Mouse (Mus musculus): Measurements from ENCODE around the gene Wee2.

Gene Wee2

GRCm38 (mm10) chr6:40436047-40436483, 2.8 kb upstream of the Wee2 start, which contains the start of gene E330009J07Rik:
E330009J07Rik (minus strand) TSS chr6:40436135.
- peak; percentile 98 for DNase-seq

DNA sequence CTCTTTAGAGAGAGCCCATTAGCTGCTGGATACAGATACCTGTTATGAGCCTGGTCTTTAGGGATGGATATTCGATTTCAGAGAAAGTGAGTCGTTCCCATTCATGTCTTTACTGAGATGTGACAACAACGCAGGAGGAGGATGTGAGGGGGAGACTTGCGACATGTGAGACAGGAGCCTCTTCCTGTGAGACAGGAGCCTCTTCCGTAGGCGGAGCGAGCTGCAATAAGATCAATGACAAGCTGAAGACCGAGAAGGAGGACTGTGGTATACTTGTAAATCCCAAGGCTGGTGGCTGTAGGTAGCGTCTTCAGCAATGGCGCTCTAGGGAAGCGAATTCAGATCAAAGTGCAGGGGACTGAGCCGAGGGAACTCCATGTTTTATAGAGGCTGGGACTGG, 843 bp downstream of the Wee2 start:
- DNase-seq = no peak

DNA sequence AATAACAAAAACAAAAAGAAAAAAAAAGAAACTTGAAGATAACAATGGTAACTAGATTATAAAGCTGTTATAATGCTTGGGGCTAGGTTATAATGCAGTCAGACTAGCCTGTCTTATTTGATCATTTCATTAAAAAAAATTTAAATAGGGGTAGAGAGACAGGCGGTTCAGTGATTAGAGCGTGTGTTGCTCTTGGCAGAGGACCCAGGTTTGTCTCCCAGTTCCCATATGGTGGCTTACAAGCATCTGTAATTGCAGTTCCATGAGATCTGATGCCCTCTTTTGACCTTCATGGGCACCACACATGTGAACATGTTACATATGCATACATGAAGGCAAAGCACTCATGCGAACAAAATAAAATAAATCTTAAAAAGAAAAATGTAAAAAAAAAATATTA, 2.4 kb downstream of the Wee2 start:
- DNase-seq = no peak

- no peak for DNase-seq
Measured at GRCm38 (mm10) chr6:40441755-40442154, 2.9 kb downstream of the Wee2 start.

DNA sequence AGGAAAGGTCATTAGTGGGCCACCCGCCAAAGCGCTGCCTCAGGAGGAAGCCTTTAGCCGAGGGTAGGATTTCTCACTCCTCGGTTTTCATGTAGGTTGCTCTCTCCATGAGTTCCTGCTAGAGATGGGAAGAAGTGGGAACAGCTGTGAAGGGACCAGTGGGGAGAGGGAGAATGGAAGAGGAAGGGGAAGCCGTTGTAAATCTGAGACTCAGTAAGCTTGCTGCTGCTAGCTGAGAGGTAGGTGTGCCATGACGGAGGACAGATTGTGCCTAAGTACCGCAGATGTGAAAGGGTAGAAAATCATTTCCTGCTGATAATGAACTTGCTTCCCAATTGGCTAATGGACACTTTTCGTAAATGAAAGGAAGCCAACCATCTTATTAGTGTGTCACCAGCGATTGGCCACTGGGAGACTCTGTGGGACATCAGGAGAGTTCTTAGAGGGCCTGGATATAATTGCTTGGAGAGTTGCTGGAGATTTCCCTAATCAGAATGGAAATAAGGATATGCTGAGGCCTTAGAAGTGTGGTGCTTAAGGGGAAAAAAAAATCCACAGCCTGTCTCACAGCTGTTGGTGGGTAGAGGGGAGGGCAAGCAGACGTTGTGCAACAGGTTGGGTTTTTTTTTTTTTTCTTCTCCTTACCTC, 4.5 kb downstream of the Wee2 start:
- DNase-seq = no peak

GRCm38 (mm10) chr6:40448626-40449025, 9.7 kb downstream of the Wee2 start:
- DNase-seq = no peak

GRCm38 (mm10) chr6:40454436-40455041, 15.7 kb downstream of the Wee2 start:
- DNase-seq = no peak

DNA sequence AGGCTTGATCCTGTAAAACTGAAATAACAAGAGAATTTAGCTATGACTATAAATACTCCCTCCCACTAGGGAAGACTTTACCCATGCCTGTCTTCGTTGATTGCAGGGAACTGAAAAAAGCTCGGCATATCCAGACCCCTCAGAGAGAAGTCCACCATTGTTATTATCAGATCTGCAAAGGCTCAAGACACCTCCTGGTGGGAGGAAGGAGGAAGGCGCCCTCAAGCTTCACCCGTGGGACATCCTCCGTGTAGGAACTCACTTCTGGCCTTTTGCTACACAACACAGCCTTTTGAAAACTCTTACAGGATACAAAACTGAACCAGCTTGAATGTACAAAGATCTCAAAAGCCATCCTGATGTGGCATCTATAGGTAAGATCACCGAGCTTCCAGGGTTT, 26.8 kb downstream of the Wee2 start:
- no peak for DNase-seq

DNA sequence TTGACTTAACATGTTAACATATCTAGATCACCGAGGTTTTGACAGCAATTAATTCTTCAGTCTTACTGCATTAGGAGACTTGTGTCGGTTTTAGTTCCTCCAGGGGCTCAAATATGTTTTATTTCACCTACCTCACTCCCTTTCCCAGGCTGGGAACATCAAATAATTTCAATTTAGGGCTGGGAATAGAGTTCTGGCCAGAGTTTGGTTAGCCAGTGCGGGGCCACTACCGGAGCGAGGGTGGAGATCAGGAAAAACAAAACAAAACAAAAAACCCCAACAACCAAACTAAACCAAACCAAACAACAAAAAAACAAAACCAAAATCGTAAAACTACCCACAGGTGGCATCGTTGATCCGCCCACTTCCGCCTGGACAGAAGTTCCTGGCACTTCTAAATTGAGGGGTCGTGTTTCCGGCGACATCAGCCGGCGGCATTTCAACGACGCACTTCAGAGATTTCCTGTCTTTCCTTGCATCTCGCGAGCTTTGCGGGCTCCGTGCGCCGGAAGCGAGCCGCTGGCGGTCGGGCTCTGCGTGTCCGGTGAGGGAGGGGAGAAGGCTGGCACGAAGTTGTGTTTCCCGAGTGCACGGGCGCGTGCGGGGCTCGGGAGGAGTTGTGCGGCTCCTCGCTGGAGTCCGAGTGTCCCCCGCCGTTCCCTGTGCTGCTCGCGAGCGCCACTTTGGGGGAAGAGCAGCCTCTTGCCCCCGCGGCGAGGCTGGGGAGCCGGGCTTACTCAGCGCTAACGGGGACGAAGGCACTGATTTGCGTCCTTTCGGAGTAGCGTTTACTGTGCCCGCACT, 32.2 kb downstream of the Wee2 start, which contains the start of gene Ssbp1:
Gene Ssbp1 (plus strand): TSS at position 437 of the 804 bp plus-strand sequence.
- peak; percentile 99 for DNase-seq

GRCm38 (mm10) chr6:40471720-40472010, 32.8 kb downstream of the Wee2 start:
- no peak for DNase-seq

DNA sequence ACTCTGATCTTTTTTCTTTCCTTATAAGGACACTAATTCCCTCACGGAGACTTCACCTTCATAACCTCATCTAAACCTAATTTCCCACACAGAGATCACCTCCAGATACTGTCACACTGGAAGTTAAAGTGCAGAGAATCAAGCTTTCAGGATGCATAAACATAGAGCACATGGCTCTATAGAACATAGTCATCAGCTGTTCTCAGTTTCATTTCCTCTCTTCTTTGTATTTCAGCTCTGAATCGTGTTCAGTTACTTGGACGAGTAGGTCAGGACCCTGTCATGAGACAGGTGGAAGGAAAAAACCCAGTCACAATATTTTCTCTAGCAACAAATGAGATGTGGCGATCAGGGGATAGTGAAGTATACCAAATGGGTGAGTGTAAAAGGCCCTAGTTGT, 37.2 kb downstream of the Wee2 start:
- DNase-seq = no peak

DNA sequence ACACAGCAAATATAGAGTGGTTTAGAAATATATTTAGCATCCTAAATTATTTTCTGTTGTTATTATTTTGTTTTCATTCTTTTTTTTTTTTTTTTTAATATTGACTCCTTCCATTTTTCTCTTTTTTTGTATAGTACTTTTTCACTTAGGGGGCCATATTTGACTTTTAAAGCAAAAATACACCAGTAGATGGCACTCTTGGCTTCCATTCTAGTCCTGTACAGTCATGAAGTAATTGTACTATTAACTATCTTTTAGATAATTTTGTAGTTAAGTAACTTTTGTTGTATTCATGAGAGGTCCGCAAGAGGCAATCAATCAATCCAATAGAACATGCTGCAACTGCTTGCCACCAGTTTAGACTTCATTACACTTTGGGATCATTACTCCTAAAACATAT, 40.8 kb downstream of the Wee2 start:
- DNase-seq = no peak

GRCm38 (mm10) chr6:40482318-40482717, 43.4 kb downstream of the Wee2 start:
- no peak for DNase-seq

DNA sequence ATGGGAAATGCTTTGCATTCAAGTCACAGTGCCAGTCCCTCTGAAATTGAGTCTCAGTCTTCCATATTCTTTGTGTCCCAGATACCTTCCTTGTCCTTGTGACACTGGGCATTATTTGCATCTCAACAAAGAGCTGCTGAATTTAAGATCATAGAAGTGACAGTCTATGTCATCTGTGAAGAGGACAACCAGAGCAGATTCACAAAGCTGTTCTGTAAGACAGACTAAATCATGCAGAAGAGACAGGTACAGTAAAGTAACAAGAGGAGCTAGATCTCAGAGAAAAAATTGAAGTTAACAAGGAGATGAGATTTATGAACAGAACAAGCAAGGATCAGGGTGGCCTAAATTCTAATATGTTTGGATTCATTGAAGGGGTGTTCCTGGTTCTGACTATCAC, 52.0 kb downstream of the Wee2 start, which contains the start of gene Tas2r137:
Gene Tas2r137 (plus strand): TSS at position 301 of the 400 bp plus-strand sequence.
- DNase-seq = no peak

- DNase-seq = no peak
Measured at GRCm38 (mm10) chr6:40493229-40493628, 54.3 kb downstream of the Wee2 start, which contains the start of gene Tas2r108. Tas2r108 (plus strand) TSS chr6:40493529.

Data from heart, adult 11 months (tissue).